Mouse (Mus musculus): ENCODE results near the gene Znhit2.

Gene Znhit2

DNA sequence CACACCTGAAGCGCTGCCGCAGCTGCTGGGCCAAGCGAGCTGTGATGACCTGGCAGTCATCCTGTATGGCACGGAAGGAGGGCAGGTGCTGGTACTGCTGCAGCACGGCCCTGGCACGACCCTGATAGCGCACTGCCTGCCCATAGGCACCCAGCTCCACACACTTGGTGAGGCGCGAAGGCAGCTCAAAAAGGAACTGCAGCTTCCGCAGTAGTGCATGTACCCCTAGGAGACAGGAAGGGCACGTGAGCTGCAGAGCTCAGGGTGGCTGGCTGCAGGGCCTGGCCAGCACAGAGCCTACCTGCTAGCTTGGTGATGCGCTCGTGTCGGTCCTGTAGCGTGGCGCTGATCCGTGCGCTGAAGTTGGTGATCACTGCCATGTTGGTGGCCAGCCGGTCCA, 10.3 kb downstream of the Znhit2 start:
- DNase-seq (ENCODE audit: low spot score in 2 of 2), result no peak

DNA sequence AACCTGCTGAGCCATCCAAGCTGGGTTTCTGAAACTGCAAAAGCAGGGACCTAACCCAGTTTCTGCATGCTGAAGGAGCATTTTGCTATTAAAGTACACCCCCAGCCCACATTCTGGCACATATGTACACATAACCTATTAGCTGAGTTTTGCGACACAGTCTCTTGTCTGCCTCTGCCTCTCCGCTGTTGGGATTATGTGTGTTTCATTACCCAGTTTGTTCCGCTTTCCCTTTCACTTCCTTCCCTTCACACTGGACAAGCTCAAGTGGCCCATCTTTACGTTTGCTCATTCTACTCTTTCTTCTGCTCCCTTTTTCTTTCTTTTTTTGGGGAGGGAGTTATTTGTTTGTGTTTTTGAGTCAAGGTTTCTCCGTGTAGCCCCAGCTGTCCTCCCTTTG, 12.9 kb downstream of the Znhit2 start:
- DNase-seq (ENCODE audit: low spot score in 2 of 2), result no peak

DNA sequence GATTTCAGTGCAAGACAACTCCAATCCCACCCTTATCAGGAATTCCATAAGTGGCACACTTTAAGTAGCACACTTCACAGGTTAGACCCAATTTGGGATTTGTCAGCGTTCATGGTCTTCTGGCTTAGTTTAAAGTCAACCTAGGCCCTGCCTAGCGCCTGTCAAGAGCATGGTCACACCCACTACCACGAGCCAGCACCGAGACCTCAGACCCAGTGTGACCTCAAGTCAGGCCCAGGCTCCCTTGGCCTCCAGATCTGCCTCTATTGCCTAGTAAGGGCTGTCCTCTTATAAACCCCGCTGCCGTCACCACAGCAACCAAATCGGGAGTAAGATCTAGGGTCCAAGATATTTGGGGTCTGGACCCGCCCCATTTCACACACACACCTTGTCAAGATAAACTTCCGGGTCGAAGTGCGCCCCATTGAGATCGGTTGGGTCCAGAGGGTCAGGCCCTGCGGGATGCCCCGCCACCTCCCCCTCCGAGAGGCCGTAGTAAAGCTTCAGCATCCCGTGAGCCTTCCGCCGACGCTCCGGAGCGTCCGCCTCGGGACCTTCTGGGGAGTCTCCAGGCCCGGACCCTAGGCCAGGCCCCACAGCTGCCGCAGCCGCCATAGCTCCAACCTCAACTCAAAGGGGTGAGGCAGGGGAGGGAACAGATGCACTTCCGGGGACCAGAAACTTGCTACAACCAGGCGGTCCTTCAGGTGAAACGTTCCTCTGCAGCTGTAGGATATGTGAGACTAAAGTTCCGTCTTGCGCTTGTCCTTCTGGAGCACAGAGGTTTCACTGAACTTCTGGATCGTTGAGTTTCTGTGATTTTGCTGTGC, 15.8 kb downstream of the Znhit2 start, which contains the start of gene Vps51:
Gene Vps51 (minus strand): TSS at position 668 of the 830 bp plus-strand sequence.
- peak; percentile 71 to 75 for DNase-seq (ENCODE audit: low spot score in 2 of 2)

DNA sequence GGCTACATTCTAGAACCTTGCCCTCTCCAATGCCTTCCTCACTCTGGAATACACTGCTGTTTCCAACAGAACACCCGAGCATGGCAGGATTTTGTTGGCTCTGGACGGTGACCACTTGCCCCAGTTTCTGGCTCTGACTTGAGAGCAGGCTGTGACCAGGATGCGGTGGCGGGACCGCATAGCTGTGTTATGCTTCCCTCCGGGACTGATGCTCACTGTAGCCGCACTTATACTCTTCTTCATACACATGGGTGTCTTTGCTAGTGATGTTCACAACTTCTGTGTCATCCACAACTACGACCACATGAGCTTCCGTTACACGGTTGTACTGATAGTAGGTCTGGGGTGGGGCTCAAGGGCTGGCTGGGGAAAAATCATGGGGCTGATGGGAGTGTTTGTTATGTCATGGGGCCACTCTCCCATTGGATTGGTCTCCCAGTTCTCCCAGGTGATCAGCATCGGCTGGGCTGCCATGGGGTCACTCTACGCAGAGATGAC, 19.0 kb downstream of the Znhit2 start, which contains the start of gene Tmem262:
Gene Tmem262 (plus strand): TSS at position 51 of the 498 bp plus-strand sequence.
- DNase-seq (ENCODE audit: low spot score in 2 of 2), result no peak

DNA sequence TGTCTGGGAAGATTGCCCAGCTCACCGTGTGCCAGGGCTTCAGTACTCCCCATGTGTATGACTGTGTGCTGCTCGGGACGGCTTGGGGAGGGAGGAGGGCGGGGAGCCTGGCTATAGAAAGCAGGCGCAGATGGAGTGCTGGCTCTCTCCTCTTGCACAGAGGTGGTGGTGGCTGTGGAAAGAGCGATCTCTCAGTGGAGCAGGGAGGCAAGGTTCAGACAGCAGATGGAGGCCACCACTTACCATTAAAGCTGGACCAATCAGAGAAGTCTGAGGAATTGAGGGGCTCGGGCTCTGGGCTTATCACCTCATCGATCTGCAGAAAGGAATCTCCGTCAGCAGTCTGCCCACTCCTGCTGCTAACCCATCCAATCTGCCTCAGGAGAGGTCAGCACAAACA, 21.2 kb downstream of the Znhit2 start, which contains the start of gene Gm28374:
Gene Gm28374 (minus strand): TSS at position 101 of the 400 bp plus-strand sequence.
- no peak for DNase-seq (ENCODE audit: low spot score in 2 of 2)

DNA sequence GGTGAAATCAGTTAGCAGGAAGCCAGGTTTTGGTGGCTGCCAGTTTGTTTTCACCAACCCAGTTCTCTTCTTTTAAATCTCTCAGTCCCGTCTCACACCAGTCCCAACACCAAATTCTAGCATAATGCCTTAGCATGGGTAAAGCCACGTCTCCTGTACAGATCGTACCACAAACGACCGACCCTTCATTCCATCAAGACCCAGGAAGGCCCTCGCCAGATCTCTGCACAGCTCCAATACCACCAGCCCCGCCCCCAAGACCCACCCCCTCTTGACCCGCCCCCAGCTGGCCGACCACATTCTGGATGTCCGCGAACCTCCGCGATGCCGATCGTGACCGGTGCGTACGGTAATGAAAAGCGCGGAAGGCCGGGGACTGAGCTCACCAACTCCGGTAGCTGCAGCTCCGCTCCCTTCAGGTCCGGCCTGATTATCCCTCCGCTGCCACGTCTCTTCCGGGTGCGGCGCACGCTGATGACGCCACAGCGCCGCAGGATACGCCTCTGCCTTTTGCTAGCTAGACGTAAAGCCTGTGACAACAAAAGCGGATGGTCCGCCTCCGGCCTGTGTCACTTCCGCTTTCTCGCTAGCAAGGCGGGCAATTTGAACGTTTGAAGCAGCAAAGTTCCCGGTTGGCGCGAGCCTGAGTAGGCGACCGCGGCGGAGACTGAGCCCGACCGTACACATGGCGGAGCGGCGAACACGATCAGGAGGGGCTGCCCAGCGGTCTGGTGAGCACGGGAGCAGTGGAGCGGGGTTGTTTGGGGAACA, 23.7 kb downstream of the Znhit2 start, which contains the start of the genes Zfpl1 and Cdca5:
Gene Zfpl1 (minus strand): TSS at position 479 of the 771 bp plus-strand sequence.
Gene Cdca5 (plus strand): TSS at position 506 of the 771 bp plus-strand sequence.
- DNase-seq (ENCODE audit: low spot score in 2 of 2), result peak; percentile 92 to 95

DNA sequence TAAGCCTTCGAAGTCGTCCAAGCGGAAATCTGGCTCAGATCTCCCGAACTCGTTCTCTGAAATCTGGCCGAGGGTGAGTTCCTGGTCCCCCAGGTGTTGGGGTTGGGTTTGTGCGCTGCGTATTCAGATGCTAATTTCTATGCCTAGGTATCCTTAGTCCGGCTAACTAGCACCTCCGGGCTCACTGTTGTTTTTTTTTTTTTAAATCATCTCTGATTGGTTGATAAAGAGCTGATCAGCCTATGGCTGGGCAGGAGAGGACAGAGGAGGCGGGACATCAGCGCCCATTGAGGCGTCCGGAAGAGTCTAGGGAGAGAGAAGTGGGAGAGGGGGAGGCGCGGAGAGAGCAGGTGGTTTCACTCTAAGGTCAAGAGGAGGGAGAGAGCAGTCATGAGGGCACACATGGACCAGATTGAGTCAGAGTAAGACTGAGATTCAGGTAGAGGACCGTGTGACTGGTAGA, 24.5 kb downstream of the Znhit2 start:
- DNase-seq (ENCODE audit: low spot score in 2 of 2), result peak in 1 of 2 experiments; percentile 19

DNA sequence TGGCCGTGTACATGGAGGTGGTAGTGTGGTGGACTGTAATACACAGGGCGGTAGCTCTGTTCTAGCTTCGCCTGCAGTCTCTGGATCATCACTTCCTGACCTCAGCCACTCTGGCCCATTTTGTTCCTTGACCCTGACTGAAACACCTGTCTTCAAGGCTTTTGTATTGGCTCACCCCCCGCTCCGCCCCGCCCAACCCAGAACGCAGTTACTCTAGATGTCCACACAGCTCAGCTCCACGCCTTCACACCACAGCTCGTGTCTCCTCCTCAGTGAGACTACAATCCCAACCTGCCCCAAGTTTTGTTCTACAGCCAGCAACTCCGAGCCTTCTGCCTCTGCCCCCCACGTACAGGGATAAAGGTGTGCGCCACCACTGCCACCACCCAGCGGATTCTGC, 27.8 kb downstream of the Znhit2 start:
- no peak for DNase-seq (ENCODE audit: low spot score in 2 of 2)

DNA sequence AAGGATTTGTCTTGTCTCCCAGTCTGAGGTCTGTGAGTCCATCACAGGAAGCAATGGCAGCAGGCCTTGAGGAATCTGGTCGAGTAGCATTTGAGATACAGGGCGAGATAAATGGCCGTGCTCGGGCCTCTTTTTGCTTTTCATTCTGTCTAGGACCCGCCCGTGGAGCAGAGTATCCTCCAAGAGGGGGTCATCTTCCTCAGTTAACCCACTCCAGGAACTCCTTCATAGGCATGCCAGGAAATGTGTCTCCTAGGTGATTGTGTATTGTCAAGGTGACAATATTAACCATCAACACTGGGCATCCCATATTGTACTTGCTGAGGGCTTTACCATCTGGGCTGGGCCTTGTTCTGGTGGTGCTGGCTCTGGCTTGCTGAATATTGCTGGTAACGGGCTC, 33.1 kb downstream of the Znhit2 start, which contains the start of gene AC131692.1:
Gene AC131692.1 (plus strand): TSS at position 301 of the 400 bp plus-strand sequence.
- no peak for DNase-seq (ENCODE audit: low spot score in 2 of 2)

DNA sequence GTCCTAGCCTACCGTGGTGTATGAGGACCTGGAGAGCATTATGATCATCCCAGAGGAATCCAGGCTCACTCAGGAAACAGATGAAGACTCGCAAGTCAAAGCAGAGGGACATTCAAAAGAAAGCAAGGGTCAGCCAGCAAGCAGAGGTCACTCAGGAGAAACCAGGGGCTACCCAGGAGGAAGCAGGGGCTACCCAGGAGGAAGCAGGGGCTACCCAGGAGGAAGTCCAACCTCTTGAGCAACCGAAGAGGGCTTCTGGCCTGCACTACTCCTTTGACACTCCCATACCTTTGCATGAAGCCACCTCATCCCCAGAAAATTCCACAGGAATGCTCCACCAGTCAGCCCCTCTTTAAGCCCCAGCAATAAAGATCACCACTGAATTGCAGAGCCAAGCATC, 36.9 kb downstream of the Znhit2 start:
- no peak for DNase-seq (ENCODE audit: low spot score in 2 of 2)

DNA sequence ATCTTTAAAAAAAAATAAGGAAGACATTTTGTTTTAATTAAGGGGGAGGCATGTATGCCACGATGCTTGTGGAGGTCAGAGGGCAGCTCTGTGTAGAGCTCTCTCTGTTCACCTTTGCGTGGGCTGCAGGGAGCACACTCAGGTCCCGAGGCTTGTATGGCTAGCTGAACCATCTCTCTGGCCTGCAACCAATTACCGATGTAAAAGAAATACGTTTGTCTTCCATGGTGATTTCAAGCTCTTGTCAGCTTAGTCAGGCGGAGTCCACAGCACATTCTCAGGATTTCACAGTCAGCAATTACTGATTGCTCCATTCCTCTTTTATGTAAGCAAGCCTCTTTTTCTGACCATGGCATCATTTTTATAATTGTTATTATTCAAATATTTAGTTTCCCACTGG, 40.2 kb downstream of the Znhit2 start:
- no peak for DNase-seq (ENCODE audit: low spot score in 2 of 2)

DNA sequence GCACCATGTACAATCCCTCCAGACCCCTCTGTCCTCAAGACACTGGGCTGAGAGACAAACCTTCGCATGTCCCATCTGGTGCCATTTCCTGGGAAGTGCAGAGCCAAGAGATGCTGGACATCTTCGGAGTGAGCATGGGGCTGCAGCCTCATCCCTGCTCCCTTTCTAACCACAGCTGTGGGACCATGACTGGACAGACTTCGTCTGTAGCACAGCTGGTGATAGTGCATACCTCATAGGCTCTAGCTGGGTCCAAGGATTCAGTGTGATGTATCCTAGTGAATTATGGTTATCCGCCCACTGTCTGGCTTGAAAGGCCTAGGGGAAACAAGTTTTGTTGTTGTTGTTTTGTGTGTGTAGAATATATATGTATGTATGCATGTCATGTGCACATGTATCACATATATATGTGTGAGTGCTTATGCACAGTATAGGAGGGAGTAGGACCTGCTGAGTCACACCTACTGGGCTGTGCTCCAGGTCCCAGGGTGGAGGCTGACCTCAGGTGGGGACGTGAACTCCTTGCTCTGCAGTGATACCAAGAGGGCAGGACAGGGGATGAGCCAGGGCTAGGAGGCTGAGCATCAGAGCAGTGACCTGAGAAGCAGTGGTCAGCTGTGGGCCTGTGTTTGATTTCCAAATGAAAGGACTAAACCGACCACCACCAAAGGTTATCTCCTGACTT, 41.3 kb downstream of the Znhit2 start:
- no peak for DNase-seq (ENCODE audit: low spot score in 2 of 2)

DNA sequence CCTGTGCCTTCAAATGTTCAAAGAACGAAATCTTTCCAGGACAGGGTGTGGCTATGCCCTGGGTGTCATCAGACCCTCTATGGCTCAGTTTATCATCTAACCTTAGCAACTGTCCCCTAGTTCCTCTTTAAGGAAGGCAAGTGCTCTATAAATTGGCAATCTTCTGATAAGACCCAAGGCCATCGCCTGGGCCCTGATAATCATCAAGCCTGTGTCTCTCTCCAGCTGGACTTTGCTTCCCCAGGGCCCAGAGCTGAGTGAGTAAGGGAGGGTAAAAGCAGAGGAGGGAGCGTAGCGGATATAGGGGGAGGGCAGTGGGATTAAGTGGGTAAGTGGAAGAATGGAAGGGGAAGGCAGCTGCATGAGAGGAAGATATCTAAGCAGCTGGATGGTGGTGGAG, 43.5 kb downstream of the Znhit2 start:
- no peak for DNase-seq (ENCODE audit: low spot score in 2 of 2)

DNA sequence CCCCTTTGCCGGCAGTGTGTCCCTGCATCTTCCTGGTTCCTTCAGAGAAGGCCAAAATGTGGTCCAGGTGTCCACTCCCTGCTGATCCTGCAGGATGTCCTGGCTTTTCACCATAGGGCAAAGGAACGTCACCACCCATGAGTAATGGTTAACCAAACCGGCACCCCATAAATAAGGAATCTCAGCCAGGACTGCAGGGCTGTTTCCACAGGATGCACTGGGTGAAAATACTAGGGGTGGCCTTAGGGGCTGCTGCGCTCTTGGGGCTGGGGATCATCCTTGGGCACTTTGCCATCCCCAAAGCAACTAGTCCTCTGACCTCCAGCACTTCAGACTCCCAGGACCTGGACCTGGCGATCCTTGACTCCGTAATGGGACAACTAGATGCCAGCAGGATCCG, 44.6 kb downstream of the Znhit2 start, which contains the start of gene Naaladl1:
Gene Naaladl1 (plus strand): TSS at position 197 of the 400 bp plus-strand sequence.
- no peak for DNase-seq (ENCODE audit: low spot score in 2 of 2)
